Mouse (Mus musculus) hindbrain, embryonic 16.5 days (tissue): ENCODE measurements around the gene Gm17428. TPM values are rescaled to one million over a fixed set of nuclear protein-coding genes. Genes with fewer than 3 reads are reported as not detected.

Experiments
- ATAC-seq: fragments of 200-750 bp; cut with Nextera tagmentation; 2 replicates; pipeline ENCODE4 v1.8.0; 2017; ENCODE audit warnings: moderate TSS enrichment, moderate library complexity
- H3K27ac ChIP-seq: fragments of 300-500 bp; sonication (generic); 2 replicates; pipeline ENCODE4 v1.5.1; 2014; ENCODE audit warnings: low read depth, mild to moderate bottlenecking, control low read depth, low read length, moderate library complexity
- H3K27me3 ChIP-seq: fragments of 300-500 bp; sonication (generic); replicated peaks from 2 replicates; pipeline ENCODE4 v1.6.1; 2014; ENCODE audit warnings: low read length; ENCODE audit not compliant: control insufficient read depth, insufficient read depth
- H3K36me3 ChIP-seq: fragments of 300-500 bp; sonication (generic); 2 replicates; pipeline ENCODE4 v1.6.1; 2014; ENCODE audit warnings: mild to moderate bottlenecking, low read length, moderate library complexity, mixed read lengths; ENCODE audit not compliant: control insufficient read depth, insufficient read depth
- H3K4me1 ChIP-seq: fragments of 300-500 bp; sonication (generic); 2 replicates; pipeline ENCODE4 v1.6.1; 2014; ENCODE audit warnings: low read depth, low read length; ENCODE audit not compliant: control insufficient read depth, insufficient read depth
- H3K4me2 ChIP-seq: fragments of 300-500 bp; sonication (generic); 2 replicates; pipeline ENCODE4 v1.6.1; 2014; ENCODE audit warnings: mild to moderate bottlenecking, low read length, control low read depth, moderate library complexity
- H3K4me3 ChIP-seq: fragments of 300-500 bp; sonication (generic); 2 replicates; pipeline ENCODE4 v1.5.1; 2014; ENCODE audit warnings: mild to moderate bottlenecking, low read length, control low read depth, moderate library complexity
- H3K9ac ChIP-seq: fragments of 300-500 bp; sonication (generic); 2 replicates; pipeline ENCODE4 v1.6.1; 2014; ENCODE audit warnings: low read depth, mild to moderate bottlenecking, control low read depth, low read length, moderate library complexity
- H3K9me3 ChIP-seq: fragments of 300-500 bp; sonication (generic); 2 replicates; pipeline ENCODE4 v1.6.1; 2014; ENCODE audit warnings: mild to moderate bottlenecking, low read length, moderate library complexity; ENCODE audit not compliant: control insufficient read depth
- WGBS: fragments of 180-500 bp; shearing (Covaris S2); extraction: QIAGEN DNeasy Blood & Tissue Kit; methylation state at CpG from one replicate; pipeline ENCODE4 v1.1.7; 2014; 5-methylcytosine and 5-hydroxymethylcytosine counted together
- polyA plus RNA-seq: library from polyadenylated mRNA; unstranded; fragments of >200 nt; fragmentation: Nextera tagmentation; extraction: Ambion mirVana; gene quantifications from 2 replicates; pipeline ENCODE4 v1.2.1, GENCODE M21; 2015

Gene Gm17428
- not detected in 2 replicates for polyA plus RNA-seq

DNA sequence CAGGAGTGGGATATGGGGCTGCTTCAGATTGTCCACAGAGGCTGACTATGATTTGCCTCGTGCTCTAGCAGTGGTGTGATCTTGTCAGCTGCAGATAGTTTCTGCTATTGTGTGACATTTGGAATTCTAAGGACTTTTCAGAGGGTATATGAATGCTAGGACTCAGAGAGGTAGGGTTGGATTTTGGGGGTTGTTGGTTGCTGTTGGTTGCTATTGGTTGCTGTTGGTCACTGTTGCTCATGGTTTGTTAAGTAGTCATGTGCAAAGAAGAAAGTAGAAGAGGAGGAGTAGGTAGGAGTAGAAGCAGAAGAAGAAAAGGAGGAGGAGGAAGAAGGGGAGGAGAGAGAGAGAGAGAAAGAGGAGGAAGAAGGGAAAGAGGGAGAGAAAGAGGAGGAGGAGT lies at the start of gene Gm17428:
TSS of gene Gm17428 (plus strand) at position 301 of the 400 bp plus-strand sequence.
- no peak within 1 kb of the TSS for H3K9ac ChIP-seq
- no peaks in the 10 kb centered on the region for H3K36me3 ChIP-seq
- H3K4me1 ChIP-seq = peaks cover 12% of the 10 kb centered on the region
- H3K9me3 ChIP-seq = no peaks in the 10 kb centered on the region
- H3K4me3 ChIP-seq = no peak within 1 kb of the TSS
- H3K27ac ChIP-seq = no peak within 1 kb of the TSS
- H3K4me2 ChIP-seq = no peak within 1 kb of the TSS
- WGBS = 70% methylated on average over 1 of the region's 1 CpGs
- no peaks in the 10 kb centered on the region for H3K27me3 ChIP-seq
- no peak for ATAC-seq

DNA sequence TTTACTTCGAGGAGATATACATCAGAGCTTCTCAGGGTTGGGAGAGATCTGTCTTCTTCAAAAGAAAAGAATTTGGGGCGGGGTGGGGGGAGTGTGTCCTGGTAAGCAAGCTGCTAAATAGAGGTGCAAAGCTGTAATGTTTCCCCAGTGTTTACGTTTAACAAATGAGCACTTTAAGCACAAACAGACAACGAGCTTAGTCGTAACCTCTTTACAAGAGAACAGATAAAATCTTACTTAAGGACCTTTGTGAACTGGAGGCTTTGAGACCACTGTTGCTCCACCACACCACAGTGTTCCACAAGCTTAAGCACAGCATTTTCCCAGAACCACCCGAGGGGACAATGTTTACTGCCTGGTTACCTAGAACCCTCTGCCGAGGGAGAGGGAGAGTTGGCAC lies 49.4 kb upstream of the Gm17428 start:
- Histone ChIP-seq H3K9me3 (no peaks in the 10 kb centered on the region), H3K4me2 (peak overlapping the region; percentile 96), H3K4me1 (peaks cover 19% of the 10 kb centered on the region), H3K36me3 (no peaks in the 10 kb centered on the region), H3K9ac (peak overlapping the region; percentile 78), H3K4me3 (peak overlapping the region; percentile 48), H3K27me3 (no peaks in the 10 kb centered on the region), H3K27ac (peak overlapping the region; percentile 92)
- no peak for ATAC-seq
- 21% methylated on average over 7 of the region's 7 CpGs for WGBS

DNA sequence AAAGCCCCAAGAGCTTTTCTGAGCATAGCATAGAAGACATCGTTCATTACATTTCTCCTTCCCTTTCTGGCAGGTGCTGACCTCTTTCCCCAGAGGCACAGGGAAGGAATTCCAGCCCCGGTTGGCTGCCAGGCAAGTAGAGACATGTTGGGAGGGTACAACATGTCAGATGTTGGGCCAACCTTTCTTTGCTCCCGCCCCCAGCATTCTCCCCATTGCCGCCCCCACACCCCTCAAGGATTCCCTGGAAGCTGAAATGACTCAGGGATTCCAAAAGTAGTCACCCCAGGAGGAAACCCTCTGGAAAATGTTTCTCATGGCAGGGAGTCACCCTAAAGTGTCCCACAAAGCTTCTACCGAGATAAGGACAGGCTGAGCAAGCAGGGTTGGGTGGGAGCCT lies 46.9 kb upstream of the Gm17428 start:
- H3K4me1 ChIP-seq = peaks cover 24% of the 10 kb centered on the region
- no peaks in the 10 kb centered on the region for H3K36me3 ChIP-seq
- no peak overlapping the region for H3K4me2 ChIP-seq
- ATAC-seq = no peak
- H3K4me3 ChIP-seq = no peak overlapping the region
- H3K9me3 ChIP-seq = no peaks in the 10 kb centered on the region
- H3K27me3 ChIP-seq = no peaks in the 10 kb centered on the region
- WGBS = 71% methylated on average over 5 of the region's 5 CpGs
- H3K9ac ChIP-seq = no peak overlapping the region
- no peak overlapping the region for H3K27ac ChIP-seq

GRCm38 (mm10) chr14:54930431-54930830 lies 46.3 kb upstream of the Gm17428 start:
- H3K27ac ChIP-seq = no peak overlapping the region
- no peaks in the 10 kb centered on the region for H3K36me3 ChIP-seq
- H3K4me2 ChIP-seq = no peak overlapping the region
- H3K9me3 ChIP-seq = no peaks in the 10 kb centered on the region
- no peak for ATAC-seq
- H3K4me3 ChIP-seq = no peak overlapping the region
- H3K4me1 ChIP-seq = peaks cover 24% of the 10 kb centered on the region
- no peaks in the 10 kb centered on the region for H3K27me3 ChIP-seq
- 26% methylated on average over 2 of the region's 2 CpGs for WGBS
- no peak overlapping the region for H3K9ac ChIP-seq

GRCm38 (mm10) chr14:54932645-54933150 lies 44.0 kb upstream of the Gm17428 start, which contains the start of gene Il25:
Gene Il25 (plus strand): TSS chr14:54932695.
- Histone ChIP-seq H3K4me1 (peaks cover 10% of the 10 kb centered on the region), H3K4me2 (peak within 1 kb of the TSS; percentile 9; the same call in 1 of the 2 replicates), H3K9me3 (no peaks in the 10 kb centered on the region), H3K27ac (no peak within 1 kb of the TSS), H3K4me3 (no peak within 1 kb of the TSS), H3K36me3 (no peaks in the 10 kb centered on the region), H3K9ac (0 out of 2 replicates have a peak within 1 kb of the TSS, but pooled peaks have one; percentile 28), H3K27me3 (no peaks in the 10 kb centered on the region)
- 22% methylated on average over 6 of the region's 6 CpGs for WGBS
- 0 out of 2 replicates have a peak, but pooled peaks have one; percentile 18 for ATAC-seq

GRCm38 (mm10) chr14:54935904-54936830 lies 40.6 kb upstream of the Gm17428 start, which contains the start of gene Cmtm5:
Gene Cmtm5 (plus strand): TSS chr14:54936261.
- Histone ChIP-seq H3K27me3 (no peaks in the 10 kb centered on the region; the same call in 1 of the 2 replicates), H3K9ac (peak within 1 kb of the TSS; percentile 8; the same call in 1 of the 2 replicates), H3K27ac (peak within 1 kb of the TSS; percentile 63), H3K4me1 (peaks cover 5% of the 10 kb centered on the region), H3K36me3 (no peaks in the 10 kb centered on the region), H3K9me3 (no peaks in the 10 kb centered on the region), H3K4me3 (no peak within 1 kb of the TSS), H3K4me2 (peak within 1 kb of the TSS; percentile 2; the same call in 1 of the 2 replicates)
- ATAC-seq = peak; percentile 90
- WGBS = 24% methylated on average over 8 of the region's 8 CpGs

GRCm38 (mm10) chr14:54936831-54937160 lies 39.9 kb upstream of the Gm17428 start:
- Histone ChIP-seq H3K27me3 (no peaks in the 10 kb centered on the region; the same call in 1 of the 2 replicates), H3K4me2 (peak overlapping the region; percentile 2; the same call in 1 of the 2 replicates), H3K27ac (peak overlapping the region; percentile 63; the same call in 1 of the 2 replicates), H3K4me3 (no peak overlapping the region), H3K4me1 (peaks cover 5% of the 10 kb centered on the region), H3K36me3 (no peaks in the 10 kb centered on the region), H3K9ac (0 out of 2 replicates have a peak overlapping the region, but pooled peaks have one; percentile 8), H3K9me3 (no peaks in the 10 kb centered on the region)
- 51% methylated on average over 6 of the region's 6 CpGs for WGBS
- no peak for ATAC-seq

- no peak overlapping the region for H3K9ac ChIP-seq
- WGBS = 91% methylated on average over 16 of the region's 16 CpGs
- no peak for ATAC-seq
- H3K27me3 ChIP-seq = no peaks in the 10 kb centered on the region; the same call in 1 of the 2 replicates
- H3K9me3 ChIP-seq = no peaks in the 10 kb centered on the region
- H3K4me3 ChIP-seq = no peak overlapping the region
- H3K36me3 ChIP-seq = no peaks in the 10 kb centered on the region
- no peak overlapping the region for H3K4me2 ChIP-seq
- H3K27ac ChIP-seq = no peak overlapping the region
- peaks cover 4% of the 10 kb centered on the region for H3K4me1 ChIP-seq
Measured at GRCm38 (mm10) chr14:54937361-54938182, 39.2 kb upstream of the Gm17428 start.
